In the genomic region with DNA sequence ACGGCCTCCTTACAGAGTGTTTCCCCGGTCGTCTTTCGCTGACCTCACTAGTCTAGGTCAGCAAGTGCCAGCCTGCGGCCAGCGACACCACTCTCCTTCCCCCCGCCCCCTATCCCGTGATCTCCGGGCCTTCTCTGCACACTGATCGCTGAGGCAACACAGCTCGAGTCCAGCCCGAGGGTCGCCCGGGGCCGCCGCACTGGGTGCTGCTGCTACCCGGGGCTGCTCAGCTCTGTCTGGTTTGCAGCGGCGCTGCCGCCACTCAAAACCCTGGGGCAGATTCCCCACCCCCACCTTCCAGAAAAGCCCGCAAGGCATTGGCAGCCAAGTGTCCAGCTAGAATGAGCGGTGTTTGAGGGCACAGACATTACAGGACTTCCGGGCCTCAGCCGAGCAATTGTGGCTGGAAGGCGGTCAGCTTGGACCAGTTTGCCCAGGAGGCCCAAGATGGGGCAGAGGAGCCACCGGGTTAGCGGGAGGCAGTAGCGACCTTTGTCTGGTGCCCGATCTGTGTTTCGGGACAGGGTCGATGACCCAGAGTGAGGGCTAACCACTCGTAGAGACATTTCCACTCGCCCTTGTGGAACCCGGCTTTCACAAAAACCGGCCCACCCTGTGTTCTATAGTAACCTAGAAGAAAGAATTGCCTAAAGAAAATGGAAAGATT, we compare ENCODE assay signal across 9 mouse cellular contexts. TPM values are rescaled to one million over a fixed set of nuclear protein-coding genes. Genes with fewer than 3 reads are reported as not detected.
DNase-seq lines count a peak whose midpoint lies in the region; ATAC-seq lines count a peak whose summit lies in the region.
"Had no signal": no experiment of that assay in that cellular context is flagged by ENCODE, and none has a peak within 500 bp of the region (broad histone marks: within the 10 kb centered on the region; RNA-seq: fewer than 3 reads in every experiment).

No protein-coding gene starts in this region.

- peak overlapping the region; percentile 99 for H3K4me2 ChIP-seq in embryonic facial prominence, embryonic 15.5 days (replicated peaks)
- peak overlapping the region; percentile 99 for H3K4me2 ChIP-seq in intestine, embryonic 16.5 days (ENCODE audit: low read depth, low read length)
- peak overlapping the region; percentile 76 for H3K4me2 ChIP-seq in liver, embryonic 16.5 days (ENCODE audit: low read depth, low read length)
- peak overlapping the region; percentile 80 for H3K4me2 ChIP-seq in stomach, embryonic 16.5 days (ENCODE audit: low read depth, low read length)

- no peak overlapping the region for H3K27ac ChIP-seq in embryonic facial prominence, embryonic 15.5 days (replicated peaks)
- H3K27ac ChIP-seq in intestine, embryonic 16.5 days (ENCODE audit: low read length): no peak overlapping the region
- no peak overlapping the region for H3K27ac ChIP-seq in liver, embryonic 16.5 days (ENCODE audit: low read length)
- H3K27ac ChIP-seq in stomach, embryonic 16.5 days (ENCODE audit: low read length): no peak overlapping the region

- H3K4me3 ChIP-seq in embryonic facial prominence, embryonic 15.5 days (replicated peaks): peak overlapping the region; percentile 54
- peak overlapping the region; percentile 59 for H3K4me3 ChIP-seq in intestine, embryonic 16.5 days (ENCODE audit: low read length)
- H3K4me3 ChIP-seq in liver, embryonic 16.5 days (ENCODE audit: low read depth, low read length): peak overlapping the region; percentile 54
- H3K4me3 ChIP-seq in stomach, embryonic 16.5 days (replicated peaks; ENCODE audit: low read length): peak overlapping the region; percentile 51

- 7% methylated on average over 35 of the region's 35 CpGs for WGBS in embryonic facial prominence, embryonic 15.5 days
- WGBS in intestine, embryonic 16.5 days: 17% methylated on average over 35 of the region's 35 CpGs
- 10% methylated on average over 35 of the region's 35 CpGs for WGBS in liver, embryonic 16.5 days (ENCODE audit: insufficient replicate concordance)
- WGBS in stomach, embryonic 16.5 days: 15% methylated on average over 35 of the region's 35 CpGs

- H3K9ac ChIP-seq in embryonic facial prominence, embryonic 15.5 days: no peak overlapping the region
- H3K9ac ChIP-seq in intestine, embryonic 16.5 days (ENCODE audit: low read depth, low read length): peak overlapping the region; percentile 54
- no peak overlapping the region for H3K9ac ChIP-seq in liver, embryonic 16.5 days (ENCODE audit: low read depth, low read length)
- H3K9ac ChIP-seq in stomach, embryonic 16.5 days (ENCODE audit: low read length): peak overlapping the region; percentile 58; the same call in 1 of the 2 replicates

- peaks cover 41% of the 10 kb centered on the region for H3K27me3 ChIP-seq in embryonic facial prominence, embryonic 15.5 days
- peaks cover 27% of the 10 kb centered on the region for H3K27me3 ChIP-seq in intestine, embryonic 16.5 days (replicated peaks; ENCODE audit: control insufficient read depth, insufficient read depth, low read length)
- peaks cover 48% of the 10 kb centered on the region for H3K27me3 ChIP-seq in liver, embryonic 16.5 days (ENCODE audit: control insufficient read depth, insufficient read depth, low read depth, low read length)
- H3K27me3 ChIP-seq in stomach, embryonic 16.5 days (ENCODE audit: control insufficient read depth, insufficient read depth, low read length): peaks cover 33% of the 10 kb centered on the region

- H3K9me3 ChIP-seq in embryonic facial prominence, embryonic 15.5 days (replicated peaks): no peaks in the 10 kb centered on the region
- no peaks in the 10 kb centered on the region for H3K9me3 ChIP-seq in intestine, embryonic 16.5 days (ENCODE audit: control insufficient read depth, low read length)
- no peaks in the 10 kb centered on the region for H3K9me3 ChIP-seq in liver, embryonic 16.5 days (replicated peaks; ENCODE audit: control insufficient read depth, low read length)
- H3K9me3 ChIP-seq in stomach, embryonic 16.5 days (replicated peaks; ENCODE audit: control insufficient read depth, low read length): no peaks in the 10 kb centered on the region

- H3K36me3 ChIP-seq in embryonic facial prominence, embryonic 15.5 days: no peaks in the 10 kb centered on the region
- no peaks in the 10 kb centered on the region for H3K36me3 ChIP-seq in intestine, embryonic 16.5 days (ENCODE audit: control insufficient read depth, insufficient read depth, low read length)
- no peaks in the 10 kb centered on the region for H3K36me3 ChIP-seq in liver, embryonic 16.5 days (ENCODE audit: control insufficient read depth, insufficient read depth)
- H3K36me3 ChIP-seq in stomach, embryonic 16.5 days (ENCODE audit: control insufficient read depth, insufficient read depth, low read length): no peaks in the 10 kb centered on the region

- peak; percentile 35 for DNase-seq in adrenal gland, postnatal 14 days
- DNase-seq in adrenal gland, postnatal 36 days: no peak
- DNase-seq in cerebellum, postnatal 4 days (ENCODE audit: low spot score in 2 of 2): no peak
- DNase-seq in urinary bladder, postnatal 36 days (ENCODE audit: low spot score in 2 of 2): no peak

- peaks cover 32% of the 10 kb centered on the region for H3K4me1 ChIP-seq in embryonic facial prominence, embryonic 15.5 days
- peaks cover 26% of the 10 kb centered on the region for H3K4me1 ChIP-seq in intestine, embryonic 16.5 days (ENCODE audit: control insufficient read depth, insufficient read depth, low read length)
- H3K4me1 ChIP-seq in liver, embryonic 16.5 days (ENCODE audit: control insufficient read depth, low read depth, low read length): peaks cover 12% of the 10 kb centered on the region
- H3K4me1 ChIP-seq in stomach, embryonic 16.5 days (ENCODE audit: control insufficient read depth, insufficient read depth, low read length): peaks cover 26% of the 10 kb centered on the region

- ATAC-seq in embryonic facial prominence, embryonic 15.5 days (ENCODE audit: insufficient number of reproducible peaks, low FRiP score, low TSS enrichment, low read depth): no peak
- peak; percentile 11; the same call in 1 of the 2 replicates for ATAC-seq in intestine, embryonic 16.5 days
- 0 out of 2 replicates have a peak, but pooled peaks have one; percentile 23 for ATAC-seq in liver, embryonic 16.5 days (ENCODE audit: low read depth)
- 0 out of 2 replicates have a peak, but pooled peaks have one; percentile 13 for ATAC-seq in stomach, embryonic 16.5 days (ENCODE audit: insufficient read depth, low FRiP score)

RNA-seq across cellular contexts. Expression of a gene that starts 0.7 kb away (rescaled TPM):
- not detected in 2 replicates for total RNA-seq in adrenal gland, postnatal 14 days (2021)
- not detected for total RNA-seq in adrenal gland, postnatal 36 days (2021)
- polyA plus RNA-seq in embryonic facial prominence, embryonic 15.5 days (2015; fragmentation: Nextera tagmentation; extraction: Ambion mirVana): 0.88 and 1.5 TPM in 2 replicates
- polyA plus RNA-seq in intestine, embryonic 16.5 days (2015; fragmentation: Nextera tagmentation; extraction: Ambion mirVana): 2.1 and 3.1 TPM in 2 replicates
- polyA plus RNA-seq in liver, embryonic 16.5 days (2015; fragmentation: Nextera tagmentation; extraction: Ambion mirVana): 0.13 TPM in 1 of 2 replicates, not detected in the other
- 0.50 and 0.80 TPM in 2 replicates for polyA plus RNA-seq in stomach, embryonic 16.5 days (2015; fragmentation: Nextera tagmentation; extraction: Ambion mirVana)
- total RNA-seq: neutrophil, adult 5-6 weeks had no signal

RNA-seq across cellular contexts. Expression of a gene that starts 8.6 kb away (rescaled TPM):
- 0.38 and 0.52 TPM in 2 replicates for total RNA-seq in adrenal gland, postnatal 14 days (2021)
- under 1 TPM; 0.43 to 0.46 TPM for total RNA-seq in adrenal gland, postnatal 36 days (2021)
- 6.5 and 8.6 TPM in 2 replicates for polyA plus RNA-seq in embryonic facial prominence, embryonic 15.5 days (2015; fragmentation: Nextera tagmentation; extraction: Ambion mirVana)
- polyA plus RNA-seq in intestine, embryonic 16.5 days (2015; fragmentation: Nextera tagmentation; extraction: Ambion mirVana): 5.8 and 6.4 TPM in 2 replicates
- 0.15 TPM in 1 of 2 replicates, not detected in the other for polyA plus RNA-seq in liver, embryonic 16.5 days (2015; fragmentation: Nextera tagmentation; extraction: Ambion mirVana)
- 4.1 and 4.9 TPM in 2 replicates for polyA plus RNA-seq in stomach, embryonic 16.5 days (2015; fragmentation: Nextera tagmentation; extraction: Ambion mirVana)

RNA-seq across cellular contexts. Expression of a gene that starts 11.3 kb away (rescaled TPM):
- total RNA-seq in adrenal gland, postnatal 14 days (2021): 0.56 and 0.83 TPM in 2 replicates
- total RNA-seq in adrenal gland, postnatal 36 days (2021): under 1 TPM; 0.43 to 0.50 TPM
- 1.2 and 1.8 TPM in 2 replicates for polyA plus RNA-seq in embryonic facial prominence, embryonic 15.5 days (2015; fragmentation: Nextera tagmentation; extraction: Ambion mirVana)
- 0.66 and 0.84 TPM in 2 replicates for polyA plus RNA-seq in intestine, embryonic 16.5 days (2015; fragmentation: Nextera tagmentation; extraction: Ambion mirVana)
- 0.56 and 0.58 TPM in 2 replicates for polyA plus RNA-seq in liver, embryonic 16.5 days (2015; fragmentation: Nextera tagmentation; extraction: Ambion mirVana)
- polyA plus RNA-seq in stomach, embryonic 16.5 days (2015; fragmentation: Nextera tagmentation; extraction: Ambion mirVana): 0.58 and 0.71 TPM in 2 replicates

RNA-seq across cellular contexts. Expression of a gene that starts 15.2 kb away (rescaled TPM):
- 37.0 and 42.5 TPM in 2 replicates for total RNA-seq in adrenal gland, postnatal 14 days (2021)
- 10 to 100 TPM; 34.2 to 37.2 TPM for total RNA-seq in adrenal gland, postnatal 36 days (2021)
- 10.3 and 13.2 TPM in 2 replicates for polyA plus RNA-seq in embryonic facial prominence, embryonic 15.5 days (2015; fragmentation: Nextera tagmentation; extraction: Ambion mirVana)
- polyA plus RNA-seq in intestine, embryonic 16.5 days (2015; fragmentation: Nextera tagmentation; extraction: Ambion mirVana): 5.8 and 6.0 TPM in 2 replicates
- 3.6 and 3.9 TPM in 2 replicates for polyA plus RNA-seq in liver, embryonic 16.5 days (2015; fragmentation: Nextera tagmentation; extraction: Ambion mirVana)
- 6.6 and 7.4 TPM in 2 replicates for polyA plus RNA-seq in stomach, embryonic 16.5 days (2015; fragmentation: Nextera tagmentation; extraction: Ambion mirVana)

RNA-seq across cellular contexts. Expression of a gene that starts 29.8 kb away (rescaled TPM):
- 2.3 and 12.2 TPM in 2 replicates for total RNA-seq in adrenal gland, postnatal 14 days (2021)
- total RNA-seq in adrenal gland, postnatal 36 days (2021): 1 to 10 TPM; 2.0 to 2.2 TPM
- 1.4 TPM in 2 replicates for polyA plus RNA-seq in embryonic facial prominence, embryonic 15.5 days (2015; fragmentation: Nextera tagmentation; extraction: Ambion mirVana)
- 1.2 and 1.4 TPM in 2 replicates for polyA plus RNA-seq in intestine, embryonic 16.5 days (2015; fragmentation: Nextera tagmentation; extraction: Ambion mirVana)
- 0.87 and 1.0 TPM in 2 replicates for polyA plus RNA-seq in liver, embryonic 16.5 days (2015; fragmentation: Nextera tagmentation; extraction: Ambion mirVana)
- polyA plus RNA-seq in stomach, embryonic 16.5 days (2015; fragmentation: Nextera tagmentation; extraction: Ambion mirVana): 1.3 and 1.5 TPM in 2 replicates

Comparison
In these comparisons a context has a peak if more than half of its experiments do, and no peak if none do; other contexts are left out.
1. H3K9ac ChIP-seq: peak in intestine, embryonic 16.5 days (single experiment) and stomach, embryonic 16.5 days (single experiment); none in embryonic facial prominence, embryonic 15.5 days (single experiment) and liver, embryonic 16.5 days (single experiment).
2. Peak in every context shown above with its lines, with median percentiles within 50 percentile points of each other: H3K4me2 ChIP-seq and H3K4me3 ChIP-seq.